Mouse (Mus musculus) gastrocnemius, postnatal 10 days (tissue): Measurements from ENCODE around the gene Tut1. TPM values are rescaled to one million over a fixed set of nuclear protein-coding genes. Genes with fewer than 3 reads are reported as not detected.
A peak's percentile ranks its signal among the peaks of the same experiment; 100 is the strongest.

Source experiments
- DNase-seq: peaks from one replicate; pipeline ENCODE4 v3.0.0; 2021; ENCODE audit warnings: mixed read lengths
- long read RNA-seq, 2 experiments: library from polyadenylated mRNA; stranded (forward); transcript quantifications; one replicate each; pipeline ENCODE4 v2.0.0; 2021
- total RNA-seq, 2 experiments: library from RNA; stranded (reverse); gene quantifications; 2 replicates each; pipeline ENCODE4 v1.2.3; 2021

Tut1 gene
- 10 to 100 TPM in 1 of 2 experiments, 1 to 10 TPM in 1; 9.1 to 11.2 TPM for total RNA-seq
- long read RNA-seq, experiment 1, transcript Tut1-201 (9 exons, 2,753 nt): major isoform, 8 of 13 reads
- long read RNA-seq, experiment 1, partial matches to known transcripts: 3 of 13 reads
- long read RNA-seq, experiment 1, other reads (novel, unspliced or antisense): 2 of 13 reads
- long read RNA-seq, experiment 2, transcript Tut1-201 (9 exons, 2,753 nt): major isoform, 12 of 16 reads
- long read RNA-seq, experiment 2, partial matches to known transcripts: 3 of 16 reads
- long read RNA-seq, experiment 2, other reads (novel, unspliced or antisense): 1 of 16 reads

- DNase-seq: peak; percentile 76
Measured at GRCm38 (mm10) chr19:8953135-8954039, at the start of gene Tut1. Gene Tut1 (plus strand): TSS chr19:8953847.

GRCm38 (mm10) chr19:8908531-8908930, 45.1 kb upstream of the Tut1 start:
- no peak for DNase-seq

GRCm38 (mm10) chr19:8911810-8912209, 41.8 kb upstream of the Tut1 start:
- DNase-seq: no peak

GRCm38 (mm10) chr19:8914212-8914611, 39.4 kb upstream of the Tut1 start:
- DNase-seq: no peak

- no peak for DNase-seq
Measured at GRCm38 (mm10) chr19:8919000-8919399, 34.6 kb upstream of the Tut1 start.

- DNase-seq: no peak
Measured at GRCm38 (mm10) chr19:8919684-8920072, 34.0 kb upstream of the Tut1 start.

- DNase-seq: peak; percentile 94
Measured at GRCm38 (mm10) chr19:8920073-8920736, 33.4 kb upstream of the Tut1 start, which contains the start of gene B3gat3. Gene B3gat3 (plus strand): TSS chr19:8920374.

GRCm38 (mm10) chr19:8920836-8921291, 32.8 kb upstream of the Tut1 start:
- DNase-seq: no peak

- no peak for DNase-seq
Measured at GRCm38 (mm10) chr19:8921741-8922140, 31.9 kb upstream of the Tut1 start.

GRCm38 (mm10) chr19:8926766-8927165, 26.9 kb upstream of the Tut1 start:
- no peak for DNase-seq

- no peak for DNase-seq
Measured at GRCm38 (mm10) chr19:8927891-8928525, 25.6 kb upstream of the Tut1 start.

- no peak for DNase-seq
Measured at GRCm38 (mm10) chr19:8928689-8929223, 24.9 kb upstream of the Tut1 start.

GRCm38 (mm10) chr19:8929224-8930088, 24.2 kb upstream of the Tut1 start, which contains the start of the genes Rom1 and Eml3:
Gene Rom1 (minus strand): TSS chr19:8929356.
Gene Eml3 (plus strand): TSS chr19:8929552.
- DNase-seq: peak; percentile 89

- no peak for DNase-seq
Measured at GRCm38 (mm10) chr19:8930117-8930516, 23.5 kb upstream of the Tut1 start.

- no peak for DNase-seq
Measured at GRCm38 (mm10) chr19:8930771-8931170, 22.9 kb upstream of the Tut1 start.

- no peak for DNase-seq
Measured at GRCm38 (mm10) chr19:8936736-8937135, 16.9 kb upstream of the Tut1 start.

GRCm38 (mm10) chr19:8940526-8941133, 13.0 kb upstream of the Tut1 start:
- DNase-seq: no peak

GRCm38 (mm10) chr19:8941136-8941514, 12.5 kb upstream of the Tut1 start:
- DNase-seq: no peak

GRCm38 (mm10) chr19:8941515-8942217, 12.0 kb upstream of the Tut1 start, which contains the start of gene Mta2:
Gene Mta2 (plus strand): TSS chr19:8941875.
- peak; percentile 97 for DNase-seq
